Mouse (Mus musculus): ENCODE measurements around the gene Gm6164.
"Not testable (repeated sequence)": the region's sequence is repeated elsewhere in the genome, so short reads cannot be mapped to it uniquely, and the experiment has no call there.

Gene Gm6164

DNA sequence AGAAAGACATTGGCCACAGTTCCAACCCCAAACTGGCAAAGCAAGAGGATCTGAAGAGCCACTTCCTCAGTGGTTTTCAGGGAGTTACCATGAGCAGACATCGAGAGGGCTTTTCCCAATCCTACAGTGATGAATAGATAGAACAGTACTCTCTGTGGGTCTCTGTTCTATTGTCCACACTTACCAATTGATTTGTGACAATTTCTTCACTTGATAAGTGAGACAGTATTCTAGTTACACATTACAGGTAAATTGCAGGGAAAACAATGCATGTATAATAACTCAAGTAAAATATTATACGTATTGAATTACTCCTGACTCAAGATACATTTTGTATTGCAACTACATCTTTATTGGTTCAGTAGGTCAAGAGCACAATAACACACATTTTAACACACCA is at the start of gene Gm6164:
Gm6164 (minus strand) TSS at position 101 of the 400 bp plus-strand sequence.
- DNase-seq, result not testable (repeated sequence)

DNA sequence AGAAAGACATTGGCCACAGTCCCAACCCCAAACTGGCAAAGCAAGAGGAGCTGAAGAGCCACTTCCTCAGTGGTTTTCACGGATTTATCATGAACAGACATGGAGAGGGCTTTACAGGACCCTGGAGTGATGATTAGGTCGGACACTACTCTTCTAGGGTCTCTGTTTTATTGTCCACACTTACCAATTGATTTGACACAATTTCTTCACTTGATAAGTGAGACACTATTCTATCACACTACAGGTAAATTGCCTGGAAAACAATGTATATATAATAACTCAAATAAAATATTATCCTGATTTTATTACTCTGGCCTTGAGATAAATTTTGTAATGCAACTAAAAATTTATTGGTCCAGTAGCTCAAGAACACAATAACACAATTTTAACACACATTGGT is 28.3 kb upstream of the Gm6164 start, which contains the start of gene Gm4498:
Gm4498 (minus strand) TSS at position 101 of the 400 bp plus-strand sequence.
- not testable (repeated sequence) for DNase-seq

DNA sequence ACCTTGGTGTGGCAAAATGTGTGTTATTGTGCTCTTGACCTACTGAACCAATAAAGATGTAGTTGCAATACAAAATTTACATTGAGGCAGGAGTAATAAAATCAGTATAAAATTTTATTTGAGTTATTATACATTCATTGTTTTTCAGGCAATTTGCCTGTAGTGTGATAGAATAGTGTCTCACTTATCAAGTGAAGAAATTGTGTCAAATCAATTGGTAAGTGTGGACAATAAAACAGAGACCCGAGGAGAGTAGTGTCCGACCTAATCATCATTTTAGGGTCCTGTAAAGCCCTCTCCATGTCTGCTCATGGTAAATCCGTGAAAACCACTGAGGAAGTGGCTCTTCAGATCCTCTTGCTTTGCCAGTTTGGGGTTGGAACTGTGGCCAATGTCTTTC is 12.0 kb downstream of the Gm6164 start, which contains the start of gene Vmn1r95:
Vmn1r95 (plus strand) TSS at position 301 of the 400 bp plus-strand sequence.
- not testable (repeated sequence) for DNase-seq

DNA sequence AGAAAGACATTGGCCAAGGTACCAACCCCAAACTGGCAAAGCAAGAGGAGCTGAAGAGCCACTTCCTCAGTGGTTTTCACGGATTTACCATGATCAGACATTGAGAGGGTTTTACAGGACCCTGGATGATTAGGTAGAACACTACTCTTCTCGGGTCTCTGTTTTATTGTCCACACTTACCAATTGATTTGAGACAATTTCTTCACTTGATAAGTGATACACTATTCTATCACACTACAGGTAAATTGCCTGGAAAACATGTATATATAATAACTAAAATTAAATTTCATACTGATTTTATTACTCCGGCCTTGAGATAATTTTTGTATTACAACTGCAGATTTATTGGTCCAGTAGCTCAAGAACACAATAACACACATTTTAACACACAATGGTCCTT is 37.1 kb downstream of the Gm6164 start, which contains the start of gene Vmn1r94:
Vmn1r94 (minus strand) TSS at position 101 of the 400 bp plus-strand sequence.
- not testable (repeated sequence) for DNase-seq
